Mouse (Mus musculus) heart, adult 18-20 months (tissue): ENCODE results near the gene Prl6a1. TPM values are rescaled to one million over a fixed set of nuclear protein-coding genes. Genes with fewer than 3 reads are reported as not detected.

Source experiments
- DNase-seq, 2 experiments: peaks; one replicate each; pipeline ENCODE4 v3.0.0; 2021 to 2022; ENCODE audit warnings: mixed read lengths in 1 of 2
- long read RNA-seq, 2 experiments: library from polyadenylated mRNA; stranded (forward); transcript quantifications; one replicate each; pipeline ENCODE4 v2.0.0; 2021
- total RNA-seq, 2 experiments: library from RNA; stranded (reverse); gene quantifications; 2 replicates each; pipeline ENCODE4 v1.2.3; 2021

Gene Prl6a1
- not detected for total RNA-seq
- long read RNA-seq, experiment 1: 0 reads
- long read RNA-seq, experiment 2: 0 reads

- DNase-seq: no peak
Measured at GRCm38 (mm10) chr13:27312334-27313225, at the start of gene Prl6a1. Gene Prl6a1, plus strand, starts transcription at chr13:27312627.

DNA sequence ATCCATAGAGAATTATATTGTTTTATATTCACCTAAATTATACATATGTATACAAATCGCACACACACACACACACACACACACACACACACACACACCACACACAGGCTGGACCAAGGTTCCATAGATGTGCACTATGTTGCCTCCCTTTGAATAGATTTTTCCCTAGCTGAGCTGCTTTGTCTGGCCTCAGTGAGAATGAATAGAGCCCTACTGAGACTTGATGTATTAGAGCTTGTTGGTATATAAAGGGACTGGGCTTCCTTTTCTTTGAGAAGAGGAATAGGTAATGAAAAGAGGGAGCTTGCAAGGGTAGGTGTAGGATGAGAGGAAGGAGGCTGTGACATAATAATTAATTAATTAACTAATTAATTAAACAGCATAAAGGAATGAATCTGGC lies 22.6 kb downstream of the Prl6a1 start:
- DNase-seq: no peak

GRCm38 (mm10) chr13:27342733-27343275 lies 30.4 kb downstream of the Prl6a1 start:
- no peak for DNase-seq

- no peak for DNase-seq
Measured at GRCm38 (mm10) chr13:27345373-27345772, 32.9 kb downstream of the Prl6a1 start, which contains the start of gene Prl8a2. Gene Prl8a2, plus strand, starts transcription at chr13:27345673.

Other genes with a start within 250 kb of the Prl6a1 start
- gene Prl3d1, start 218.4 kb upstream of the Prl6a1 start, total RNA-seq: not detected
- not detected for gene Prl3d2, start 190.9 kb upstream of the Prl6a1 start, total RNA-seq
- not detected for gene Prl3d3, start 155.8 kb upstream of the Prl6a1 start, total RNA-seq
- not detected for gene Prl3c1, start 116.0 kb upstream of the Prl6a1 start, total RNA-seq
- gene Prl3b1, start 70.8 kb upstream of the Prl6a1 start, total RNA-seq: not detected
- not detected for gene Prl3a1, start 53.2 kb upstream of the Prl6a1 start, total RNA-seq
- not detected for gene Prl8a2, start 33.0 kb downstream of the Prl6a1 start, total RNA-seq
- gene Prl2b1, start 78.2 kb downstream of the Prl6a1 start, total RNA-seq: not detected
- gene Prl8a6, start 126.1 kb downstream of the Prl6a1 start, total RNA-seq: not detected
- gene Prl8a8, start 200.6 kb downstream of the Prl6a1 start, total RNA-seq: not detected